Mouse (Mus musculus): ENCODE results near the gene Tead3.
"Not testable (repeated sequence)": the region's sequence is repeated elsewhere in the genome, so short reads cannot be mapped to it uniquely, and the experiment has no call there.

The Tead3 gene

GRCm38 (mm10) chr17:28358576-28359261 is 8.1 kb upstream of the Tead3 start:
- DNase-seq = not testable (repeated sequence)

DNA sequence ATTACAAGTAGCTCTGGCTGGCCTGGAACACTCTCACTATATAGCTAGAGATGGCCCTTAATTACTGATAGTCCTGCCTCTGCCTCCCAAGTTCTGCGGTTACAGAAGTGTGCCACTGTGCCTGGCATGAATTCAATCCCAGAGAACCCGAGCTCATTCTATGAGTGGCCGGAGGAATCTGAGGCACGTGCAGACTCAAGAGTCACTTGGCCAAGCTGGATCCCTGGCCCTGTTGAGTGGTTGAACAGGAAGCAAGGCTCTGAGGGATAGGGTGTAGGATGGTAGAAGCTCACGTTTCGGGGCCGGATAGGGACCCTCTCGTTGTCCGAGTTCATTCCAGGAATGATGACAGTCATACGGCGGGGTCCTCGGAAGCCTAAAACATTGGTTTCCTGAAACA is 5.3 kb upstream of the Tead3 start:
- no peak for DNase-seq

GRCm38 (mm10) chr17:28352018-28352417 is 1.4 kb upstream of the Tead3 start:
- no peak for DNase-seq

DNA sequence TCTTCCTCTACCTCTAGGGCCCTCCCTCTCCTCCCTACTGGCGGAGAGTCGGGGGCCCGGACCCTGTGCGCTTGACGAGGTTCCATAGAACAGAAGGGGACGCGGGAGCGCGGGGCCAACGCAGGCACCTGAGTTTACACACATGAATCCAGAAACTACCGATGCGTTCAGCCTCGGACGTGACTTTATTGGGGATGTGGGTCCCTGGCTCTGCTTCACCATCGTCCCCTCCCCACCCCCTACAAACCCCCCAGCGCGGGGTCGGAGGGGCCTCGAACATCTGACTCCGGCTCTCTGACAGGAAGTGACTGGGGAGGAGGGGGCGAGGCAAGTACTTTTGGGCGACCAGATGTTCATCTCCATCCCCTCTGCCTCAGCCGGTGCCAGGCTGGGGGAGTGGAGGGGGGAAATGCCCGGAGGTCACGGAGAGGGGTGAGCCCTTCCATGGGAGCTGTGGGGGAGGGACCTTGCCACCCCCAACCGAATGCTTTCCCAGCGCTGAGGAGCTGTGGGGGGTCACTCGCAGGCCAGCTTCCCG is 805 bp upstream of the Tead3 start:
- DNase-seq = no peak

DNA sequence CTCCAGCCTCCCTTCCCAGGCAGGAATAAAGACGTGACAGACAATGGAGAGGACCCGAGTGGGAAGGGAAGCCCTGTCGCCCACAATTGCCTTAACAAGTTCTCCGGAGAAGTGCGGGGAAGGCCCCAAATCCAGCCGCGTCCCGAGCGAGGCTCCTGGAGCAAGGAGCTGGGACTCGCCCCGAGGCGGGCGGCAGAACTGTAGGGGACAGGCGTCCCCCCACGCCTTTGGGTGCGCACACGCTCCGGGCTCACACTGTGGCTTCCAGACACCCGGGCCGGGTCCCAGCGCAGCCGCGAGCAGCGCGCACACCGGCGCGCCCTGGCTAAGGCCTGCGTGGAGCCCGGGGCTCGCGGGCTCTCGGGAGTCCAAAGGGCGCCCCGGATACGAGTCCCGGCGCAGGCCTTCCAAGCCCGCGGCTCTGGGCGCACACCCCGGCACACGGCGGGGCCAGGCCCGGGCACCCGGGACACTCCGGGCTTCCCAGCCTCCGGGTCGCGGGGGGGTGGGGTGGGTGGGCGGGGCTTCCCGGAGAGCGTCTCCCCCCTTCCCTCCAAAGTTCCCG is 634 bp downstream of the Tead3 start:
- DNase-seq = no peak

DNA sequence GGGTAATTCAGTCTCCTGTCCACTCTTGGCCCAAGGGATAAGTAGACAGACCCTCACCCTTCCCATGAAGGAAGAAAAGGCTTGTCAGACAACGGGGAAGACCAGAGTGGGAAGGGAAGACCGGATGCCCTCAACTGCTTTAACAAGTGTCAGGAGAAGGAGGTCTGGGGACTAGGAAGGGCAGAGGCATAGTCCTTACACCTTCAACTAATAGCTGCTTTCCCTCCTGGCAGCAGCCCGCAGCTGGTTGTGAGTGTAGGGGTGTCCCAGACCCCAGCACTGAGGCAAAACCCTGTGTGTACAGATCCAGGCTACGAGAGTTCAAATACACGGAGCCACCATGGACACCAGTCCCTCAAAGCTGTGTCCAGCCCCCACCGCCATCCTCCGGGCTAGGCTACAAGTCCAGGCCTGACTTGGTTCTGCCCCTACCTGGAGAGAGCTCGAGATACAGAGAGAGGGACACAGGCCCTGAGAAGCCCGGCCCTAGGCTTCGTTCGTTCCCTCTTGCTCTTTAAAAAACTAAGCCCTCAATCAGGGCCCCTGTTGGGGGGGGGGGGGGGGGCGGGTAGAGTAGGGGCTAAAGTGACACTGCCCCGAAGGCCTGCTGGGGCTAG is 1.2 kb downstream of the Tead3 start:
- no peak for DNase-seq

GRCm38 (mm10) chr17:28348211-28348610 is 2.4 kb downstream of the Tead3 start:
- no peak for DNase-seq

GRCm38 (mm10) chr17:28347327-28347726 is 3.3 kb downstream of the Tead3 start:
- DNase-seq = no peak

DNA sequence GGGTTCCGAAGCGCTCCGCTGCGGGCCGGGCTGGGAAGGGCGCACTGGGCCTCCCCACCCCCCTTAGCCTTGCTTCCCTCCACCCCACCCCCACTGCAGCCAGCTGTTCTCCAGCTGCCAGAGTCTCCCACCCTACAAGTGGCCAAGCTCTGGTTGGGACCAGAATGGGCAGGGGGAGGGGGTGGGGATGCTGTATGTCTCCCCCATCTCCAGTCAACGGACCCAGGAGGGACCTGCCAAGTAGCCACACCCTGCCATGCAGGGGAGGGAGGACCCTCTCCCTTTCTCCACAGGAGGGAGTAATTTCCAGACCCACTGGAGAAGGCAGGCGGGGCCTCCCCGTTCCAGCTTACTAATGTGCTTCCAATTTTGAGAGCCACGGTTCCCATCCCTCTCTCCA is 4.7 kb downstream of the Tead3 start:
- DNase-seq = no peak

GRCm38 (mm10) chr17:28345271-28345721 is 5.3 kb downstream of the Tead3 start:
- no peak for DNase-seq

DNA sequence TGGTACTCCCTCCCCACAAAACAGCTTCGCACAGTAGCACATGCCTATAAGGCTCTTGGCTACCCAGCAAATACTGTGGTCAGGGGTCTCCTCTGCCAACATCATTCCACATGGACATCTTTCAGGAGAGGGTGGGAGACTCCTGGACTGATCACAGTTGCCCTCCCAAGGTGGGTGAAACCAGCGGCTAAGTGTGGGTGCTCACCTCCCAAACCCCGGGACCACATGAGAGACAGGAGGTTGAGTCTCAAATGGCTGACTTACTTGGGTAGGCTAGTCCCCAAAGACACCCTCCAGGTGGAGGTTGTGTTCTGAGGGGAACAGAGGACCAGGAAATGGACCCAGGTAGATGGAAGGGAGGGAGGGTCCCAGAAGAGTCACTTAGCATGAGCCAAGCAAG is 5.9 kb downstream of the Tead3 start:
- no peak for DNase-seq

GRCm38 (mm10) chr17:28344050-28344607 is 6.5 kb downstream of the Tead3 start:
- DNase-seq = no peak

DNA sequence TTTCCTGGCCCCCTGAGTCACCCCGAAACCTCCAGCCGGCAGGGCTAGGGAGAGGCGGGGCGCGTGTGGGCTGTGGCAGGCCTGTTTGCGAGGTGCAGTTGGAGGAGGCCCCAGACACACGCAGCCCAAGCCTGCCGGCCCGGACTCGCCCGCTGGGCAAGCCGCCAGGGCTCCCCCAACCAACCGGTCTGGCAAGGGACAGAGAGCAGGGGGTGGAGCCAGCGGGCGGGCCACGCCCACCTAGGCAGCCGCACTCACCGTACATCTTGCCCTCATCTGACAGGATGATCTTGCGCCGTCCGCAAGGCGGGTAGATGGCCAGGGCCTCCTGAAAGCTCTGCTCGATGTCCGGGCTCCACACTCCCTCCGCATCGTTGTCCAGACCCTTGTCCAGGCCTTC is 9.5 kb downstream of the Tead3 start:
- peak; percentile 60 for DNase-seq

DNA sequence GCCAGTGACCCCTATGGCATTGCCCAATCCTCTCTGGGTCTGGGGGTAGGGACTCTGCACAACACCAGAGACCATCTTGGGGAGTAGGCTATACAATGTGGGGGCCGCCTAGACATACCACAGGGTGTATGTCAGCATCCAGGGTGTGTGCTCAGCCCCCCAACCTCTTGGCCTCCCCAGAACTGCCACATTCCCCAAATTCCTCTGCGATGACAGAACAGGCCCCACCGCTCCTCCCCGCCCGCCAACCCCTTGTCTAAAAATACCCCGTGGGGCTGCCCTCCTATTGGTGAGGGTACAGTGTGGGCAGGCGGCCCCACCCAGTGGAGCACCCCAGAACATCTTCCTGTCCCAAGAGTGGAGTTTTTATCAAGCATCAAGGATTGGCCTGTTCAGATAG is 10.0 kb downstream of the Tead3 start:
- DNase-seq = no peak

DNA sequence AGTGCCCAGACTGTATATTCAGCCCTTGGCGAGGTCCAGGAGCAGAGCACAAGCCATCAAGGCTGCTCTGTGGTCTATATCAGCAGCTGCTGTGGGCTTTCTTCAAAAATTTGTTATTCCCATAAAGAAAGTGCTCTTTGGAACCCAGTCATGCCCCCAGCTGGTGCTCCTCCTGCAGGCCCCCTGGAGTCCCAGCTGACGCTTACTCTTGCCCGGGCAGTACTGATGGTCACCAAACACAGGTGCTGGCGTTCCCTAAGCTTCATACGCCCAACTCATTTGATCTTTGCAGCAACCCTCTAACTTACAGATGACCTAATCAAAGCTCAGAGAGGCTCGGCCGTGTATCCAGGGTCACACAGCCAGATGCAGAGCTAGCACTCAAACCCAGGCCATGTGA is 13.1 kb downstream of the Tead3 start:
- DNase-seq = no peak

DNA sequence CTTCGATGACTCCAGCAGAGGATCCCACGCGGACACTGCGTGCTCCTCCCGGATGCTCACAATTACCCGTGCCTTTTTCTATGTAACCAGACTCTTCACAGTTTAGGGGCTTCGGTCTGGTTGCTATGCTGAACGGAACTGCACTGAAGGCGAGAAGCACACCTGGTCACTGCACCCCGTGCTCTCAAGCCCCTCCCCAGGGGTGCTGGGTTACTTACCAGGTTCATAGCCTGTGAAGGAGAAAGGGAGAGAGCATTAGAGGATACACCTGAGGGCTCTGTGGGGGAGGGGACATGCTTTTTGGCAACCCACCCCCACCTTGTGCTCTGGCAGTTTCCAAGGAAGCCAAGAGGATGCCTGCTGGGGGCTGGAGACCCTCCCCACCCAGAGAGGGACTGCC is 15.3 kb downstream of the Tead3 start:
- no peak for DNase-seq

DNA sequence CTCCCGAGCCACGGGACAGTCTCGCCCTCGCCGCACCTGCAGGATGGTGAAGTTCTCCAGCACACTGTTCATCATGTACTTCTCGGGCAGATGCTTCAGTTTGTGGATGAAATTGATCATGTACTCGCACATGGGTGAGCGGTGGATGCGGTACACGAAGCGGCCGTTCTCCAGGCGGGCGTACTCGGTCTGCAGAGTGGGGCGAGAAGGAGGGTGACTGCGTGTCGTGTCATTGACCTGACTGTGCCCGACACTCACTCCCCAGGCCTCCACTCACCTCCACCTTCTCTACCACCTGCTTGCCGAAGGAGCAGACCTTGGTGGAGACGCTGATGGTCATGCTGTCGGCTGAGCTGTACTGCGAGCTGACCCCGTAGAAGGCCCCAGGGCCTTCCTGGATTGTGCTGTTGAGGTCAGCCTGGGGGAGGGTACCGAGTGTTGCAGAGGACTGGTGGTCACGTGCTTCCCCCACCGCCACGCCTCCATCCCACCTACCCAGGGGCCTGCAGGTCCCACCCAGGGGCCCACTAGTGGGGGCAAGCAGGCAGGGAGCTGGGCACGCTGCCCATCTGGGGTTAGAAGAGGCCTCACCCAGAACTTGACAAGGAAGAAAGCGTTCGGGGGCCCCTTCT is 17.6 kb downstream of the Tead3 start:
- DNase-seq = no peak

DNA sequence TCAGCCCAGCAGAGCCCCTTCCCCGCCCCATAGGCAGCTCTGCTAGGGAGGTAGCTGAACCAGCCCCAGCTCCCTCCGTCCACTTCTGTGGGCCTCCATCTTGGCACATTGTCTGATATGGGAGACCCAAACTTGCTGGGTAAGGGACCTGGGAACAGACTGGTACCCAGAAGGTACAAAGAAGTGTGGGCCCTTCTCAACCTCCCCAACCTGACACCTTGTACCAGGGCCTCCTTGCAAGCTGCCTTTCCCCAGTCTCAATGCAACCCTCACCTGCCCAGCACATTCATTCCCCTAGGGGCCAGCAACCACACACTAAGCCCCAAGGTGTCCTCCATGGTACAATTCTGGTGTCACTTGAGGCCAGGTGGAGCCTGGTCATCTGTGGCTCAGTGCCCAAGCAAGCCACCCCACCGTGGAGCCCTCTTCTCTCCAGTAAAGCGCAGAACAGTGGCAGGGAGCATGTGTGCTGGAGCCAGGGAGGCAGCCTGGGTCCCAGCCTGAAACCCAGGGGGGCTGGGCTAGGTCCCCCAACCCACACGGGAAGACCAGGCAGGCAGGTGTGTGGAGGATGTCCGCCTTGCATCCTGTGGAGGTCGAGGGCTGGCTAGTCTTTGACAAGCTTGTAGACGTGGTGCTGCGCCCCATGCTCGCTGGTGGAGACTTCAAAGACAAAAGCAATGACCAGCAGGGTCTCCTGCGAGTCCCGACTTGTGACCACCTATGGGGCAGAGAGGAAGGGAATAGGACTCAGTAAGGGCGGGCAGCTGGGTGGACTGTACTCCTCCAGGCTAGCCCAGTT is 18.3 kb downstream of the Tead3 start:
- no peak for DNase-seq

DNA sequence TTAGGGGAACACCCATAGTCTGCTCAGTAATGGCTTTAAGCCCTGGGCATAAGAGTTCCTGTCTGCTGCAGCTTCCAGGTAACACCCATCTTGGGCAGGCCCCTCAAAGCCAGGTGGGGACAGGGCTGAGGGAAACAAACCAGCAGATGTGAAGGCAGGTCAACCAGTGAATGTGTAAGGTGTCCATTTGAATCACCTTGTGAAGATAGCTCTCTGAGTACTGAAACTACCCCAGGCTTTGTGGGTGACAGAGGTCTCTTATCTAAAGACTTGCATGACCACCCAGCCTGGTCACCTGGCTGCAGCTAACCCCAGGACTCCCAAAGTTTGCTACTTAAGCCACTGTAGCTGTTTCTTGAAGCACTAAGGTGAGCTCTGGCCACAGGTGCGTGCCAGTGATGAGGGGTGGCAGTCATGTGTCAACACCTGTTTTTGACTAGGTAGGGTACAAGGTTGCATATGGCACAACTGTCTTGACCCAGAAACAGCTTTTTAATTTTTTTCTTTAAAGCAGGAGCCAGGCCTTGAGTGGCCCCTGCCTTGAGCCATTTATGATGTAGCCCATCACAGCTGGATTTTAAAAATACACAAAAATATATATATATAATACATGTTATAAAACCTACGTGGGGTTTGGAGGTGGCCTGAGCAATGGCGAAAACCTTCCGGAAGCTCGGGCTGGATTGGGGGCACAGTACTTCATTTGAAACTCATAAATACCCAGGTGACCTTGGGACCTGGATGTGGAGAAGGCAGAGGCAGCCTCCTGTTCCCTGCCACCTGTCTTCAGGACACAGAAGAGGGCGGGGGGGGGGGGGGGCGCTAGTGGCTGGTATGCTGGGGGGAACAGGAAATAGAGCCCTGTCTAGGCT is 19.1 kb downstream of the Tead3 start:
- DNase-seq = no peak

DNA sequence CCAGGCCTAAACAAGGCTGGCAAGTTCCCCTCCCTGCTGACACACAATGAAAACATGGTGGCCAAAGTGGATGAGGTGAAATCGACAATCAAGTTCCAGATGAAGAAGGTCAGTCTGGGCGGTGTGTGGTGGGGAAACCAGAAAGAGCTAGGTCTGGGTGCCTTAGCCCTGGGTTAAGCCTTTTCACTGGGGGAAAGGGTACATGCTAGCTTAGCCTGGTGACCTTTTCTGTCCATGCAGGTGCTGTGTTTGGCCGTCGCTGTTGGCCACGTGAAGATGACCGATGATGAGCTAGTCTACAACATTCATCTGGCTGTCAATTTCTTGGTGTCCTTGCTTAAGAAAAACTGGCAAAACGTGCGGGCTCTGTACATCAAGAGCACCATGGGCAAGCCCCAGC is 20.0 kb downstream of the Tead3 start:
- not testable (repeated sequence) for DNase-seq

- DNase-seq = no peak
Observed at GRCm38 (mm10) chr17:28330232-28330546, 20.4 kb downstream of the Tead3 start.

Data from right cerebral cortex, adult 18-20 months (tissue).